8 mouse cellular contexts compared by ENCODE assay signal in the genomic region with DNA sequence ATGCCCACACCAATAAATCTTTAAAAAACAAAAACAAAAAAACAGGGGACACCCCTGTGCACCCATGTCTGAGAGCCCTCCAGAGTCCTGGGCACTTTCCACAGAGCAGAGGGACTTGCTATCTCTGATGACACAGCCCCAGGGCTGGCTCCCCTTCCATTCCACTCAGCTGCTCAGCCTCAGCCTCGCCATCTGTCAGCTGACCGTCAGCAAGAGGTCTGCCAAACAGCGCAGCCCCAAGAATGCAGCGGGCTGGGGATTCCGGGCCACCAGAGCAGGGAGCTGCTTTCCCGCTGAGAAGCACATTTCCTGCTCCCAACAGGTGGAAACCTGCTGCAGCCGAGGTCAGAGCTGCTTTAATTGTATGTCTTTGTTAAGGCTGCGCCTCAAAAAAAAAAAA.
A peak's percentile ranks its signal among the peaks of the same experiment; 100 is the strongest.
DNase-seq lines count a peak whose midpoint lies in the region; ATAC-seq and TF ChIP-seq lines count a peak whose summit lies in the region.

No protein-coding gene starts in this region.

- H3K36me3 ChIP-seq in forebrain, embryonic 12.5 days (replicated peaks), result no peaks in the 10 kb centered on the region
- no peaks in the 10 kb centered on the region for H3K36me3 ChIP-seq in hindbrain, embryonic 15.5 days
- no peaks in the 10 kb centered on the region for H3K36me3 ChIP-seq in neural tube, embryonic 11.5 days (ENCODE audit: control insufficient read depth, insufficient read depth, low read length)

- 24% methylated on average over 8 of the region's 8 CpGs for WGBS in lung, adult 2 months
- 4% methylated on average over 8 of the region's 8 CpGs for WGBS in forebrain, embryonic 12.5 days
- WGBS in hindbrain, embryonic 15.5 days, result 6% methylated on average over 8 of the region's 8 CpGs
- 2% methylated on average over 8 of the region's 8 CpGs for WGBS in neural tube, embryonic 11.5 days

- H3K27me3 ChIP-seq in forebrain, embryonic 12.5 days, result peaks cover 43% of the 10 kb centered on the region
- H3K27me3 ChIP-seq in hindbrain, embryonic 15.5 days, result no peaks in the 10 kb centered on the region
- H3K27me3 ChIP-seq in neural tube, embryonic 11.5 days (ENCODE audit: control insufficient read depth, insufficient read depth, low read length), result no peaks in the 10 kb centered on the region

- H3K9ac ChIP-seq in forebrain, embryonic 12.5 days, result no peak overlapping the region
- no peak overlapping the region for H3K9ac ChIP-seq in hindbrain, embryonic 15.5 days
- no peak overlapping the region for H3K9ac ChIP-seq in neural tube, embryonic 11.5 days (ENCODE audit: low read length)

- H3K4me2 ChIP-seq in forebrain, embryonic 12.5 days, result no peak overlapping the region
- H3K4me2 ChIP-seq in hindbrain, embryonic 15.5 days, result no peak overlapping the region
- 0 out of 2 replicates have a peak overlapping the region, but pooled peaks have one; percentile 12 for H3K4me2 ChIP-seq in neural tube, embryonic 11.5 days (ENCODE audit: low read depth)

- TF ChIP-seq CTCF in lung, adult 2 months (IDR thresholded peaks at IDR 0.05; ENCODE audit: insufficient read depth, low read length), result no peak

- H3K4me3 ChIP-seq in lung, adult 2 months (replicated peaks; ENCODE audit: extremely low read depth, low read depth, low read length), result no peak overlapping the region
- H3K4me3 ChIP-seq in forebrain, embryonic 12.5 days (replicated peaks), result no peak overlapping the region
- no peak overlapping the region for H3K4me3 ChIP-seq in hindbrain, embryonic 15.5 days
- no peak overlapping the region for H3K4me3 ChIP-seq in neural tube, embryonic 11.5 days (ENCODE audit: low read depth, low read length)

- DNase-seq in lung, adult 18-20 months, result peak; percentile 17 to 41
- no peak for DNase-seq in lung, adult 2 months
- DNase-seq in neural tube, embryonic 11.5 days (ENCODE audit: low spot score), result peak; percentile 50
- no peak for DNase-seq in MN1 (ENCODE audit: low spot score)
- DNase-seq in thymus, postnatal 14 days, result no peak

- no peak overlapping the region for H3K27ac ChIP-seq in forebrain, embryonic 12.5 days
- no peak overlapping the region for H3K27ac ChIP-seq in hindbrain, embryonic 15.5 days (replicated peaks)
- H3K27ac ChIP-seq in neural tube, embryonic 11.5 days (ENCODE audit: low read depth, low read length), result no peak overlapping the region

- no peaks in the 10 kb centered on the region for H3K9me3 ChIP-seq in forebrain, embryonic 12.5 days
- H3K9me3 ChIP-seq in hindbrain, embryonic 15.5 days, result no peaks in the 10 kb centered on the region
- H3K9me3 ChIP-seq in neural tube, embryonic 11.5 days (ENCODE audit: control insufficient read depth, low read length), result no peaks in the 10 kb centered on the region

- peak; percentile 39; the same call in 1 of the 2 replicates for ATAC-seq in forebrain, embryonic 12.5 days (ENCODE audit: low FRiP score)
- 0 out of 2 replicates have a peak, but pooled peaks have one; percentile 52 for ATAC-seq in hindbrain, embryonic 15.5 days (ENCODE audit: low FRiP score, low read depth)
- no peak for ATAC-seq in neural tube, embryonic 11.5 days (ENCODE audit: insufficient read depth, low FRiP score, low TSS enrichment)
- ATAC-seq in monocyte, adult 5-6 weeks (replicated peaks; ENCODE audit: insufficient number of reproducible peaks, low FRiP score, low TSS enrichment, poor library complexity, severe bottlenecking), result no peak

- no peak for TF ChIP-seq POLR2A in lung, adult 2 months (IDR thresholded peaks at IDR 0.05; ENCODE audit: borderline replicate concordance, extremely low read depth, low read depth, low read length)

- H3K4me1 ChIP-seq in lung, adult 2 months (ENCODE audit: control insufficient read depth, insufficient read depth, low read length), result no peaks in the 10 kb centered on the region
- peaks cover 23% of the 10 kb centered on the region for H3K4me1 ChIP-seq in forebrain, embryonic 12.5 days
- H3K4me1 ChIP-seq in hindbrain, embryonic 15.5 days (replicated peaks), result 0 out of 2 replicates have a peak, but pooled peaks cover 8% of the 10 kb centered on the region
- peaks cover 22% of the 10 kb centered on the region for H3K4me1 ChIP-seq in neural tube, embryonic 11.5 days (ENCODE audit: control insufficient read depth, insufficient read depth, low read length)

Comparison
In these comparisons a context has a peak if more than half of its experiments do, and no peak if none do; other contexts are left out.
1. DNase-seq: peak in lung, adult 18-20 months (2 of 2) and neural tube, embryonic 11.5 days (single experiment); none in lung, adult 2 months (single experiment), MN1 (single experiment) and thymus, postnatal 14 days (single experiment).
2. ATAC-seq: peak in forebrain, embryonic 12.5 days (single experiment) and hindbrain, embryonic 15.5 days (single experiment); none in neural tube, embryonic 11.5 days (single experiment) and monocyte, adult 5-6 weeks (single experiment).